Mouse (Mus musculus): ENCODE measurements at regions not wholly inside any gene's neighbourhood (a gene's known extent, or its start where the extent isn't known, plus 50 kb on each side); places are given as distances from the start of the nearest gene placed in this dataset.

DNA sequence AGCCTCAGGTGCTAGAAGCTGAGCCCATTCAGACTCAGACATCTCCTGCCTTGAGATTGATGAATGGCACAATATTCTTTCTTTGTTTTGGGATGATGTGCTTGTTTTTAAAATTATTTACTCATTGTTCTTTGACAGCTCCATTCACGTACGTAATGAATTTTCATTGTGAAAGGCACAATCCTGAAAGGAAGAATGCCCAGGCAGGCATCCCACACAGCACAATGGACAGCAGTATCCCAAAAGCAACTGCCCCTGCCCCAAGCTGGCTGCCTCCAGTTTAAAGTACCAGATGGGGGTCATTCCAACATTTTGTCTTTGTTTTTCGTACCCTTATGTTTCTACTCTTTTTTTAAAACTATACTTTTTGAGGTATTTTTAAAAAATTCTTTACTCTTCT lies 210.9 kb upstream of the St8sia2 start:
- no peak for DNase-seq

DNA sequence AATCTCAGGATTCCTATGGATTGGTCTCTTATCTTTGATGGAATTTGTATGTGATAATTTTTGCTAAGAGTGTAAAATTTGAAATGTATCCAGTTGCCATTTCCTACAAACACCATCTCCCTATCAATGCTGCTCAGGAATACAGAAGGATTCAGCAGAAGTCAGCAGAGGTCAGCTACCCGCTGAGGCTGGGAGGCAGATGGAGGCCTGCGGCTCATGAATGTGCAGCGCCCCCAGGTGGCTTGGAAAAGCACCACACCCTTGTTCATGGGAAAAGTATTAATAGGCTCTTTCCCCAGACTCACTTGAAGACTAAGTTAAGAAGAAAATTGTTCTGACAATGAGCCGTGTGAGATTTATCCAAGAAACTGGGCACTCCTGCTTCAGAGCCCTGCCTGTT lies 187.2 kb upstream of the St8sia2 start:
- DNase-seq = no peak

DNA sequence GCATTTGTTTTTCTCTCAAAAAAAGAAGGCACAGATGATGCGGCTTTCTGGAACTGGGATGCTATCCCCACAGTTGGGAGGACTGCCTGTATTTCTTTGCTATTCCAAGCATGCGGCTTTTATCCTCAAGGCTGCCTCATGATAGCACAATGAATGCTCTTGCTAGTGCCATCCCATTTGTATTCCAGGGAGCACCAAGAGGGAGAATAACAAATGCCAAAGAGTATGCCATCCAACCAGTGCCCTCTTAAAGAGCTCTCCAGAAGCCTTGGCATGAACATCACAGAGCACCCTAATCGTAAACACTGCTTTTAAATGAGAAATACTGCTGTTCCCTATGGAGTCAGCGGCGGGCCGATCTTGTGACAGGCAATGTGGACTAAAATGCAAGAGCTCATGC lies 185.3 kb upstream of the St8sia2 start:
- DNase-seq = no peak

DNA sequence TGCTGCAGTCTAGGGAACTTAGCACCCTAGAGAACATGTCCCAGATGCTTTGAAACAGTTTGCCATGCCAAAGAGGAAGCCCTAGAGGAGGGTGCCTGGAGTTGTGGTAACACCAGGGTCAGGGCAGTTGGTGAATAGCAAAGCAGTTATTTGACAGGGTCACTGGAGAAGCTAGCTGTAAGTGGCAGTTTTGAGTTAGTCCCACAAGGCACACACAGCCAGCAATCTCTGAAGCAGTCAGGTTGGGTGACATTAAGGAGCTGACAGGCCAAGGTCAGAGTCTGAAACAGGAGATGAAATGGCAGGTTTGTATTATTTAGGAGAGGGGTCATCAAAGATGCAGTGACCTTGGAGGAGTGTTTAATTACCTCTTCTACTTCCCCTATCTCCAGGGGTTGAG lies 171.2 kb upstream of the St8sia2 start:
- no peak for DNase-seq

DNA sequence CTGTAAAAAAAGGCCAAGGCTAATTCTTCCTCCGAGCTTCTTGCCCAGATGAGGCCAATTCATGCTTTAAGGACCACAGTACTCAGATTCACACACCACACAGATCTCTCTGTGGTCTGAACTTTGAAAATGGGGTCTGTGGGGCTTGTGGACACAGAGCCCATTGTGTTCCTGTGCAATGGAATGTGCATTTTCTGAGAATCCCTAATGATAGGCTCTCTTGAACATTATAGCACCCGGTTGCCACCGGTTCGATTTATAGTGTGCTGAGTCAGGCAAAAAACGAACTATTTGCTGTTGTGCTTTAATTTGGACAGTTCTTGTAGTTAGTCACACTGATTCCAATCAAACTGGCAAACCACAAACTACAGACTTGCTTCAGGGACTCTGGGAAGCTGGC lies 160.7 kb upstream of the St8sia2 start:
- no peak for DNase-seq

DNA sequence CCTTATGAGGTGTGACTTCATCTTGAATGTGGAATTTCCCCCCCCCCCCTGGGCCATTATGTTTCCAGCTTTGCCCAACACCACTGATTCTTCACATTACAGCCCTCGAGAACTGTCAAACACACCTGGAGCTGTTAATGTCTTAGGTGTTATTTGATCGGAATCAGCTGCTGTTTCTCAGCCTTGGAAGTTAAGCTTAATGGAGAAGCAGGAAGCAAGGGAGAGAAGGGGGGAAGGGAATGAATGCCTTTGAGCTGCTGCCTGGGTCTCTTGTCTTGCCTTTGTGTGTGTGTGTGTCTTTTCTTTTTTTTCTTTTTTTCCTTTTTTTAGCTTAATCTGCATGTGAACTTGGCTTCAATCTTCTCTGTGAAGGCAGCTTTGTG lies 159.7 kb upstream of the St8sia2 start:
- no peak for DNase-seq

DNA sequence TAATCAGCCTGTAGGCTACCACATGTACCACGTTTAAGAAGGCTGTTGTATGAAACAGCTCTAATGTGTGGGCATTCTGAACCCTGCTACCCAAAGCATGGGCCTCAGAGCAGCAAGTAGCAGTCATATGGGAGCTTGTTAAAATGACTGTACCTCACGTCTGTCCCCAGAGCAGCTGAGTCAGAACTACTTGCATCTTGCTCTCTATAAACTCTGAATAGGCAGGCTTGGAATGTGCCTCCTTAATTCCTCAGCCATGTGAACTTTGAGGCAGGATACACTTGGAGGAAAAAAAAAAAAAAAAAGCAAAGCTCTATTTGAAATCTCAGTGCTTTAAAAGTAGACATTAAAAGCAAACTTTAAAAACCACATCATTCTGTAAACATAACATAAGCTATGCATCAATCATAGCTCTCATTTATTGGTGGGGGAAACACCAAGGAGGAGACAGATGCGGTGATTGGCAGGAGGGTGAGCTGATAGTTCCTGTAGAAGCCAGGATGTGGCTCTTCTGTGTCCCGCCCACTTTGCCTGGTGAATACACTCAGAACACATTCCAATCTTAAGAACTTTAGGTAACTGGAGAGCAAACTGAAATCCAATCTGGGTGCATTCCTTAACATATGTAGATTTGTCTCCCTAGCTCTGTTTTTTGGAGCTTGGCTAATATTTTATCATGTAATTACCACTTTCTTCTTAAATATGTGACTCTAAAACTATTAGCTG lies 159.2 kb upstream of the St8sia2 start:
- DNase-seq = no peak

DNA sequence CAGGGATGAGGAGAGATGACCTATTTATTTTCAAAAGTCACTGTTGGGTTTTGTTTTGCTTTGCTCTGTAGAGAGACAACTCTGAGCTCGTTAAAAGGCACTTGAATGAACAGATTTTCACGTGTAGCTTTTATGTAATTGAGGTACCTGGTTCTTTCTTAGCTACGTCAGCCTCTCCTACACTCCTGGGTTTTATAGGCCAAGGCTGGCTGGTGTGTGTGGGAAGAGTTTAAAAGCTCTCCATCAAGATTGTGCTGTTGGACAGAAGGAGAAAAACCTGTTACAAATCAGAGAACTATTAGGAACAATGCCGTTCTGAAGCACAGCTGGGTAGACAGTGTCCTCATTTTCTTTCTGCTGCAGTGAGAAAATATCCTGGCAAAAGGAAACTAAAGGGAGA lies 138.1 kb upstream of the St8sia2 start:
- no peak for DNase-seq

DNA sequence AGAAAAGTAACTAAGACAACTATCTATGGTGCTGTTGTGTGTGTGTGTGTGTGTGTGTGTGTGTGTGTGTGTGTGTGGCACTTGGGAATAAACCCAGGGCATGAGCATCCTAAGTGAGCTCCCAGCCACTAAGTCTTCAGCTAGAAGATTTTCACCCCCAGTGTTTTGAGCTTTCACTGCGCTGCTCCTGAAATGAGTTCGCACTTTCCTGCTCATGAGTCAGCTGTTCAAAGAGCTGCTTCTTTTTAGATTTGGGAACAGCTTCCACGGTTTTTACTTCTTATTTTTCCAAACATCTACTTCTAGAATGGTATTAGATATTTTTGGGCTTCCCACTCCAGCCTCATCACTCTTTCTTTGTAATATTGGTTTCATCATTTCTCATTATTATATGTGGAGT lies 129.7 kb upstream of the St8sia2 start:
- DNase-seq = peak; percentile 4

DNA sequence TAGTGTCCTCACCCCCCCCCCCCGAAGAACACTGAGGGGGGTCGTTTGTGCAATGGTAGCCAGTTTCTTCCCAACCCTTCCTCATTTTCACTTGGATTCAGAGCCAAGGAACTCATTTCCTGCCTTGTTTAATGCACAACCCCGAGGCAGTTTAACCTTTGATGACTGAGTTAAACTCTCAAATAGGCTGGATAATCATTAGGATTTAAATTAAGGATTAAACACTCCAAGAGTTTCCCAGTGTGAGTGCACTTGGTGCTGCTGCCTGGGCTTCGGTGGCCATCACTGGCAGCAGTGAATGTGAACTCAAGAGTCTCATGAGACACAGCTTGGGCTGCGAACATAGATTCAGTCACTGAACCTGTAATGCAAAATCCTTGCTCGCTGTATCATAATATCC lies 124.7 kb upstream of the St8sia2 start:
- no peak for DNase-seq

DNA sequence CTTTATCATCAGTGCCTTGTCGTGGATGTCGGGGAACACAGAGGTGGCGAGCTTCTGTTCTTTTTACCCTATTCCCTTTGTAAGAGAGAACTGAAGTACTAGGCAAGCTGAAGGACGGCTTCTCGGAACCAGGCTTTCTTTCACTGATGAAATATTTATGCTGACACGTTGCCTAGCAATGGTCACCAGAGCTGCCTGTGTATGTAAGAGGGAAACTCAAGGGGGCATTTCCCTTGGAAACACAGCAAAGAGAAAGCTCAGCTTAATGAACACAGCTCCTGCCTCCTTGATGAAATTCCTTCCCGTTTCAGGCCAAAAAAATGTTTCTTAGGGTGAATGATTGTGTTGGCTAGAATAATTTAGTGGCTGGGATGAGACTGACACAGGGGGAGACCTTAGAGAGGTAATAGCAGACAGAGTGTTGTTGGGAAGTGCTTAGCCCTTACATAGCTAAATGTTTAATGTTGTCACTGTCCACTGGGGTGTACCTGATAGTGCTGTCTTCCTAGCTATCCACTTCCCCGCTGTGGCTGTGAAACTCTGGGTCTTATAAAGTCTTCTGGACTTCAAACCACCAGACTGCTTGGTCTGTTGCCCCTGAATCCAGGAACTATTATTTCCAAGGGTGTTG lies 116.8 kb upstream of the St8sia2 start:
- DNase-seq = no peak

DNA sequence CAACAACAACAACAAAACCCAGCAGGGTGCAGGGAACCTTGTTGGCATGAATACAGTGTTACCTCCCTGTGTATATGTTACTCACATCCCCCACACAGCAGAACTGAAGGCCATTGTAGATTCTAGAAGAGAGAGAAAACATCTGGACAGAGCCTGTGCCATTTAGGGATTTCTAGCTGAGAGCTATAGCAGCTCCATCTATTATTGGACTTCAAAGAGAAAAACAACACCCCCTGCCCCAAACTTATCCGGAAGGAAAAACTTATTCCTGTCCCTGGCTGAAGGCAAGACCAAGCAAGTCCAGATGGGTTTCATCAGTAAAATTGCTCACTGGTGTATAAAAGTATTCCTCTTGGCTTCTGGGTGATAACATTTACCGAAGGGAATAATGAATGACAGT lies 98.6 kb upstream of the St8sia2 start:
- DNase-seq = no peak

DNA sequence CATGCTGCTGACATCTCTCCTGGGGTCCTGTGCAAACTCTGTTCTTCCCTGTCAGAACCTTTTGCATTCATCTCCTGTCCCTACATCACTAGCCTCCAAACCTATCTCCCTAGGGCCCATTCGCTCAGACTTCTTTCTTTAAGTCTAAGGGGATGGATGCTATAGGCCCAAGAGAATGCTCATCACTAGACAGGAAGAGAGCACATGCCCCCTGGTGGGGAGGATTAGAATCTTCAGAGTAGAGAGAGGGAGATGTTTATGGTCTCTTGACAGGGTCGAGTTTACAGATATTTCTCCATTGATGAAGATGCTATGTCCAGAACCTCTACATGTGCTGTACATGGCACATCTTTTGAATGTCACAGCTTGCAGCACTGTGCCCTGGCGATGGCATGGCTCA lies 94.9 kb upstream of the St8sia2 start:
- no peak for DNase-seq

DNA sequence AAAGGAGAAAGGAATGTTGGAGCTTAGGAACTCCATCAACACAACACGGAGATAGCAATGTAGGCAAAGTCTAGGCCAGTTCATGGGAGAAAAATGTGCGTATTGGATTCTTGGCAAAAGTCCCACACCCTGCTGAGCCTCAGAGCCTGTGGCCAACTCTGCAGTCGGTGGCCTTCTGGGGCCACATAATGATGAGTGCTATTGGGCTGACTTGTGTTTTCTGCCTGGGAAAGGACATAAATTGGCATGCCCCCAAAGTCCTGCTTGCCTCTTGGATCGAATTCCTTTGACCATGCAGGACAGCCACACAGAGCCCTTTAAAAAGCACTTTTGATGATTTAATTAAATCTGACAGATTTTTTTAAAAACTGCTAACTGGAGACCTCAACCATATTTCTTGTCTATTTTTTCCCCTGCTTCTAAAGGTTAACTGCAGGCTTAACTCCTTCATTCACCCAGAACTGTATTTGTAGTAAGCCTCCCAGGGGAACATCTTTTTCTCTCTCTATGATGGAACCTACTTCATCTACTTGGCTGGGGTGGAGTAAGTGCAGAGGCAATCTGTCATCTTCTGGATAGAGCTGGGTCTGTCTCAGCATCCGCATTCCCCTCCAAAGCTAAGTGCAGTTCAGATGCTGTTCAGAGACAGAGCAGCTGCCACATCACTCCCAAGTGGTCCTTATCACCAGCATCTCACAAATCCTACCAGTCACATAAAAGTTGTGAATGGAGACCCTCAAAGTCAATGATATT lies 93.9 kb upstream of the St8sia2 start:
- DNase-seq = peak; percentile 6

DNA sequence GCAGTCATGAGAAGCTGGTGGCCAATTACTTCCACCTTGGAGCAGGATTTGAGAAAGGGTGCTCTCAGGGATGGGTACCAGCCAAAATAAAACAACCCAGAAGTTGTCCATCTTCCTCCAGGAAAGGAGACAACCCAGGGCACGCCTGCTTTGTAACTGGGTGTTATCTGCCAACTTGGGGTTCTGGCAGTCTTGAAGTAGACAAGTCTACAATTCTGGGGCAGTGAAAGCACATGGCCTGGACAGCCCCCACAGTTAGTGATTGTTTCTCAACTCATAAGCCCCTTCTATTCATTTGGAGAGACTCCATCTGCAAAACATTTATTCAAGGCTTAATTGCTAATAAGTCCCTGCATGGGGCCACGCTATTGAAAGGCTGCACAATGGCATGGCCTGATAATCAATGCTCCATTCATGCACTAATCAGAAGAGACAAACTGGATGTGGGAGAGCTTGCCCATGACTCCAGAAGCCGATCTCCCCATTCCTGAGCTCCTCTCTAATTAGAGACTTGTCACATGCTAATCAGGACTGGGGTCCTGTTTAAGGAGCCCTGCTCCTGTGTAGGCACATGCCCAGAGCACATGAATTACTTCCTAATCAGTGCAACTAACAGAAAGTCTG lies 78.0 kb upstream of the St8sia2 start:
- no peak for DNase-seq

DNA sequence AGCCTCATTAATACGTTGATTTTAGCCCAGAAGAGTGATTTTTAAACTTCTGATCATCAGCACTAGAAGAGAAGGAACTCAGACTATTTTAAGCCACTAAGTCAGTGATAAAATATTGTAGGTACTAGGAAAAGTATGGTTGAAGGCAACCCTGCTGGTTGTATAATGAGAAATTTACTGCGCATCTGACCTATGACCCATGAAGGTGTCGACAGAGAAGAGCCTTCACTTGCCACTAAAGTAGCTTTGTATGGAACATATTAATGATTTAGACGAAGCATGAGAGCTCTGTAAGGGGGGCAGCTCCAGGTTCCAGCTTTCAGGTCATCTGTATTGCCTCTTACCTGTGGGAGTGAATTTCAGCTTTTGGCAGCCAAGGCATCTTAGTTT lies 67.4 kb upstream of the St8sia2 start:
- no peak for DNase-seq

DNA sequence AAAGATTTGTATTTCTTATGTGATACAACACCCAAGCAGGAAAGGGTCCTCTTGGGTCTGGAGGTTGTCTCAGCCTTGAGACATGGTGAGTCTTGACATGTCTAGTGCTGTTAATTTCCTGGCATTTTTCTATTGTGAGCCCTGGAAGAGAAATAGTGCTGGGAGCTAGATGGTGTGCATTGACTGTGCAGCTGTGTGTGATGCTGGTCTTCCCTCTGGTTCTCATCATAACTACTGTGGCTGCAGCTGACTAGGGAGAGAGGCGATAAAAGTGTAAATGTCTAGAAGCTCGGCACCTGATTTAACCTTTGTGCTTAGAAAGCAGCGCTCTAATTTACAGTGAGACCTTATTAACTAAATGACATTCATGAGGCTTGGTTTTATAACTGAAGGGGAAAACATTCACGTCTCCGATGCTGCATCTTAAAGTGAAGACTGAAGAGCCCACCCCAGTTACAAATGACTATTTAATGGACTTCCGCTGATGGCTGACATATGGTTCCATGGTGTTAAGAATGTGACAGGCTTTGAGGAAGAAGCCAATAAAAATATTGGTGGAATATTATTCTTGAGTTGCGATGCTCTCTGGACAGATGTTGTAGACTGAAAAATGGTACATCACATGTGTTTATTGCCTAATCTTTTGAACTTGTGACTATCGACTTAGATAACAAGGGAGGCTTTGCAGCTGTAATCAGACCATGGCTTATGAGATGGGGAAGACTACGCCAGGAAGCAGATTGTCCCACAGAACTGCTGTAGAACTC lies 66.8 kb upstream of the St8sia2 start:
- DNase-seq = no peak

DNA sequence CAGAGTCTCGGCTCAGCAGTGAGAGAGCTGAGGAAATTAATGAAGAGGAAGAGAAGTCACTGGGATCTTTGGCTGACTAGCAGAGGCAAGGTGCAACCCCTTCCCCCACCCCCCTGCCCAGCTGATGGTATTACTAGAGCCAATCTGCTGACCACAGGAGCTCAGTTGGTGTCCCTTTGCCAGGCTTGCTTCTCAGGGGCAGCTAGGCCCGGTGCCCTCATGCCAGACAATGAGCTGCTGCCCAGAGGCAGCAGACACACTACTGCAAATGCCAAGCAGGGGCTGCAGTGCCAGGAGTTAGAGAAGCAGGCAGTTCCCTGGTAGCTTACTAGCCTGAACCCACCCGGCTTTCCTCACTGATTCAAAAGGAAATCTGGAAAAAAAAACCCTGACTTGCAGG lies 59.1 kb upstream of the St8sia2 start:
- DNase-seq = no peak

DNA sequence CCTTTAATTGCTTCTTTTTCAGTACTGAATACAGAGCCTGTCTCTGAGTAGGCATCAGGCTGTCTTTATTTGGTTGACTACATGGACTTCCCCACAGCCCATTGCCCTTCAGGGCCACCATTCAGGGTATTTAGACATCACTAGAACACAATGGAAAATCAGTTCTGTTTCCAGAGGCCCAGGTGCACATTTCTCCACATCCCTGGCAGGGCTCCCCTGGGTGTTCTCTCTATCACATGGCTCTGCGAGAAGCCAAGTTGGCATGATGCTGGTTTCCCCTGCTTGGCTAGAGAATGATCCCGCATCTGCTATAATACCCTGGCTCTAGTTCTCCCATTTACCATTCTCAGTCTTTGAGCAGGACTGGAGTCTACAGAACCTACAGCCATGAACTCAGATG lies 57.3 kb upstream of the St8sia2 start:
- no peak for DNase-seq

DNA sequence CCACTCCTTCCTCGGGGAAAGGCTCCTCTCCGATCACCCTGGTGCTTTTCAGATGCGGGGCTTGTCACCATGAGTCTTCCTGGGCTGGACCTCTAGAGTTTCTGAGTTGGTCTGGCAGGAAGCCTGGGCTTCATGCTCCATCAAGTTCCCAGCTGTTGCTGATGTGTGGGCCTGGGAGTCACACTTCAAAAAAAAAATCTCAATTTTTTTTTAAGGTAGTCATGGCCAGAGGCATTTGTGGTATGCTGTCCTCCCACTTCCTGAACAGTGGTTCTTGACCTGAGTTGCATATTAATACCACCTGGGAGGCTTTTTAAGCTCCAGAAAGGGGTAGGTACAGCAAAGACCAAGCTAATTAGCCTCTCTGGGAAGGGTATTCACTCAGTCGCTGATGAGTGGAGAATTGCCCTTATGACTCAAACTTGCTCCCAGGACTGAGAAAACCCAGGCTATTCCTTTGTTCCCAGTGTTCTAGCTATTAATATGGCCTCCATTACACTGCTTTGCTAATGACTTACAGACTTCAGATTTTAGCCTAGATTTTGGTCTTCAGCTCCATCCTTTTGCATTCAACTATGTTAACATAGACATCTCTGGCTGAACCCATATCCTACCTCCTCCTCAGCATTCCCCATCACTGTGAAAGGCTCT lies 52.1 kb upstream of the St8sia2 start:
- no peak for DNase-seq
